Mouse (Mus musculus): Measurements from ENCODE around the gene Tango2.
A peak's percentile ranks its signal among the peaks of the same experiment; 100 is the strongest.
"Not testable (repeated sequence)": the region's sequence is repeated elsewhere in the genome, so short reads cannot be mapped to it uniquely, and the experiment has no call there.

Gene Tango2

GRCm38 (mm10) chr16:18342650-18343570 is 5.0 kb downstream of the Tango2 start:
- DNase-seq = peak in 1 of 2 experiments; percentile 45

GRCm38 (mm10) chr16:18342076-18342475 is 5.8 kb downstream of the Tango2 start:
- no peak for DNase-seq

- DNase-seq = no peak
Observed at GRCm38 (mm10) chr16:18341605-18342004, 6.3 kb downstream of the Tango2 start.

- DNase-seq = peak in 1 of 2 experiments; percentile 17
Observed at GRCm38 (mm10) chr16:18339866-18340265, 8.0 kb downstream of the Tango2 start.

GRCm38 (mm10) chr16:18337261-18337660 is 10.6 kb downstream of the Tango2 start:
- no peak for DNase-seq

GRCm38 (mm10) chr16:18335981-18336380 is 11.9 kb downstream of the Tango2 start:
- no peak for DNase-seq

GRCm38 (mm10) chr16:18333976-18334375 is 13.9 kb downstream of the Tango2 start:
- no peak for DNase-seq

GRCm38 (mm10) chr16:18328524-18328923 is 19.4 kb downstream of the Tango2 start:
- DNase-seq = peak in 1 of 2 experiments; percentile 28

GRCm38 (mm10) chr16:18327936-18328335 is 20.0 kb downstream of the Tango2 start:
- DNase-seq = no peak

GRCm38 (mm10) chr16:18325741-18326140 is 22.2 kb downstream of the Tango2 start:
- no peak for DNase-seq

- DNase-seq = no peak
Observed at GRCm38 (mm10) chr16:18324031-18324430, 23.9 kb downstream of the Tango2 start.

- no peak for DNase-seq
Observed at GRCm38 (mm10) chr16:18323460-18323859, 24.4 kb downstream of the Tango2 start.

GRCm38 (mm10) chr16:18321443-18321842 is 26.5 kb downstream of the Tango2 start:
- DNase-seq = no peak

GRCm38 (mm10) chr16:18318992-18319391 is 28.9 kb downstream of the Tango2 start:
- no peak for DNase-seq

- DNase-seq = no peak
Observed at GRCm38 (mm10) chr16:18308159-18308558, 39.7 kb downstream of the Tango2 start.

- DNase-seq = not testable (repeated sequence)
Observed at GRCm38 (mm10) chr16:18289614-18290013, 58.3 kb downstream of the Tango2 start.

GRCm38 (mm10) chr16:18289067-18289588 is 58.8 kb downstream of the Tango2 start, which contains the start of gene Dgcr8:
TSS of gene Dgcr8 (minus strand) at chr16:18289246.
- DNase-seq = peak; percentile 99

GRCm38 (mm10) chr16:18288581-18289061 is 59.3 kb downstream of the Tango2 start:
- DNase-seq = no peak

GRCm38 (mm10) chr16:18288166-18288565 is 59.7 kb downstream of the Tango2 start:
- DNase-seq = no peak

GRCm38 (mm10) chr16:18275166-18275565 is 72.7 kb downstream of the Tango2 start:
- no peak for DNase-seq

- no peak for DNase-seq
Observed at GRCm38 (mm10) chr16:18268182-18268581, 79.7 kb downstream of the Tango2 start.

GRCm38 (mm10) chr16:18265024-18265423 is 82.9 kb downstream of the Tango2 start:
- no peak for DNase-seq

GRCm38 (mm10) chr16:18258221-18258620 is 89.7 kb downstream of the Tango2 start, which contains the start of gene Gm49776:
TSS of gene Gm49776 (minus strand) at chr16:18258321.
- no peak for DNase-seq

GRCm38 (mm10) chr16:18253866-18254265 is 94.0 kb downstream of the Tango2 start:
- no peak for DNase-seq
